Mouse (Mus musculus) lung, postnatal 0 days (tissue): ENCODE results near the gene Zfp689. TPM values are rescaled to one million over a fixed set of nuclear protein-coding genes. Genes with fewer than 3 reads are reported as not detected.
"Not testable (repeated sequence)": the region's sequence is repeated elsewhere in the genome, so short reads cannot be mapped to it uniquely, and the experiment has no call there.

Experiments
- ATAC-seq: fragments of 200-750 bp; cut with Nextera tagmentation; 2 replicates; pipeline ENCODE4 v1.8.0; 2017; ENCODE audit warnings: moderate library complexity
- DNase-seq: peaks from one replicate; pipeline ENCODE4 v3.0.0-alpha.2; 2016; ENCODE audit warnings: low spot score
- H3K27ac ChIP-seq: fragments of 300-500 bp; sonication (generic); 2 replicates; pipeline ENCODE4 v1.5.1; 2014; ENCODE audit warnings: antibody characterized with exemption, mild to moderate bottlenecking, low read length, mixed read lengths
- H3K27me3 ChIP-seq: fragments of 300-500 bp; sonication (generic); replicated peaks from 2 replicates; pipeline ENCODE4 v1.6.1; 2014; ENCODE audit warnings: low read length, mixed read lengths; ENCODE audit not compliant: insufficient read depth
- H3K36me3 ChIP-seq: fragments of 300-500 bp; sonication (generic); 2 replicates; pipeline ENCODE4 v1.6.1; 2014; ENCODE audit warnings: low read length, mixed read lengths; ENCODE audit not compliant: insufficient read depth
- H3K4me1 ChIP-seq: fragments of 300-500 bp; sonication (generic); 2 replicates; pipeline ENCODE4 v1.6.1; 2014; ENCODE audit warnings: antibody characterized with exemption, low read depth, low read length, mixed read lengths; ENCODE audit not compliant: insufficient read depth
- H3K4me2 ChIP-seq: fragments of 300-500 bp; sonication (generic); replicated peaks from 2 replicates; pipeline ENCODE4 v1.6.1; 2014; ENCODE audit warnings: low read depth, mild to moderate bottlenecking, low read length, moderate library complexity, mixed read lengths
- H3K4me3 ChIP-seq: fragments of 300-500 bp; sonication (generic); 2 replicates; pipeline ENCODE4 v1.5.1; 2014; ENCODE audit warnings: low read depth, low read length
- H3K9ac ChIP-seq: fragments of 300-500 bp; sonication (generic); replicated peaks from 2 replicates; pipeline ENCODE4 v1.6.1; 2014; ENCODE audit warnings: low read depth, mild to moderate bottlenecking
- H3K9me3 ChIP-seq: fragments of 300-500 bp; sonication (generic); 2 replicates; pipeline ENCODE4 v1.6.1; 2016; ENCODE audit warnings: low read length, mixed read lengths
- CTCF ChIP-seq: IDR thresholded peaks from 2 replicates; pipeline ENCODE4 v1.5.1; 2016; ENCODE audit warnings: antibody characterized with exemption, mild to moderate bottlenecking
- EP300 ChIP-seq: IDR thresholded peaks from 2 replicates; pipeline ENCODE4 v1.6.1; 2016; ENCODE audit warnings: antibody characterized with exemption, mild to moderate bottlenecking, control low read depth
- WGBS: fragments of 180-500 bp; shearing (Covaris S2); extraction: QIAGEN DNeasy Blood & Tissue Kit; methylation state at CpG from one replicate; pipeline ENCODE4 v1.1.7; 2014; 5-methylcytosine and 5-hydroxymethylcytosine counted together
- polyA plus RNA-seq: library from polyadenylated mRNA; unstranded; fragments of >200 nt; fragmentation: Nextera tagmentation; extraction: Ambion mirVana; gene quantifications from 2 replicates; pipeline ENCODE4 v1.2.1, GENCODE M21; 2015

The Zfp689 gene
- polyA plus RNA-seq, 1 experiment from 2014 or later, result 2.6 TPM

GRCm38 (mm10) chr7:127472060-127472459 is 23.1 kb upstream of the Zfp689 start:
- peak overlapping the region; percentile 96 for H3K27ac ChIP-seq
- peak; percentile 44 for DNase-seq
- WGBS, result under 1% methylated on average over 7 of the region's 7 CpGs
- H3K4me2 ChIP-seq, result peak overlapping the region; percentile 89
- H3K9ac ChIP-seq, result peak overlapping the region; percentile 83
- H3K4me3 ChIP-seq, result peak overlapping the region; percentile 70
- H3K4me1 ChIP-seq, result peaks cover 4% of the 10 kb centered on the region; the same call in 1 of the 2 replicates
- H3K36me3 ChIP-seq, result peaks cover 24% of the 10 kb centered on the region; the same call in 1 of the 2 replicates
- no peaks in the 10 kb centered on the region for H3K9me3 ChIP-seq
- no peaks in the 10 kb centered on the region for H3K27me3 ChIP-seq
- no peak for TF ChIP-seq EP300
- ATAC-seq, result no peak

- H3K36me3 ChIP-seq, result peaks cover 24% of the 10 kb centered on the region; the same call in 1 of the 2 replicates
- DNase-seq (peak; percentile 52), ATAC-seq (peak; percentile 18)
Measured at GRCm38 (mm10) chr7:127471646-127472010, 22.7 kb upstream of the Zfp689 start.

GRCm38 (mm10) chr7:127470743-127471645 is 22.0 kb upstream of the Zfp689 start:
- peak overlapping the region; percentile 96 for H3K27ac ChIP-seq
- ATAC-seq (peak; percentile 93), DNase-seq (peak; percentile 99)
- H3K36me3 ChIP-seq, result peaks cover 20% of the 10 kb centered on the region; the same call in 1 of the 2 replicates
- WGBS, result under 1% methylated on average over 46 of the region's 46 CpGs
- H3K9me3 ChIP-seq, result no peaks in the 10 kb centered on the region
- H3K4me2 ChIP-seq, result peak overlapping the region; percentile 89
- H3K4me3 ChIP-seq, result peak overlapping the region; percentile 70
- H3K9ac ChIP-seq, result peak overlapping the region; percentile 83
- H3K4me1 ChIP-seq, result no peaks in the 10 kb centered on the region
- peak; percentile 65 for TF ChIP-seq EP300
- no peak; the same call in 1 of the 2 replicates for TF ChIP-seq CTCF
- no peaks in the 10 kb centered on the region for H3K27me3 ChIP-seq

More at GRCm38 (mm10) chr7:127471646-127472010, 22.7 kb upstream of the Zfp689 start:
- H3K9me3 ChIP-seq, result no peaks in the 10 kb centered on the region
- H3K27me3 ChIP-seq, result no peaks in the 10 kb centered on the region
- peak overlapping the region; percentile 89 for H3K4me2 ChIP-seq
- H3K27ac ChIP-seq, result peak overlapping the region; percentile 96
- H3K4me1 ChIP-seq, result no peaks in the 10 kb centered on the region
- peak overlapping the region; percentile 83 for H3K9ac ChIP-seq
- peak overlapping the region; percentile 70 for H3K4me3 ChIP-seq
- TF ChIP-seq EP300, result no peak
- TF ChIP-seq CTCF, result peak; percentile 29
- WGBS, result 4% methylated on average over 24 of the region's 25 CpGs

GRCm38 (mm10) chr7:127470011-127470715 is 21.2 kb upstream of the Zfp689 start:
- DNase-seq (peak; percentile 53), ATAC-seq (peak; percentile 16; the same call in 1 of the 2 replicates)
- WGBS, result 5% methylated on average over 10 of the region's 10 CpGs

GRCm38 (mm10) chr7:127466606-127467005 is 17.6 kb upstream of the Zfp689 start:
- Histone ChIP-seq H3K4me1 (no peaks in the 10 kb centered on the region), H3K27me3 (no peaks in the 10 kb centered on the region), H3K9me3 (no peaks in the 10 kb centered on the region), H3K4me3 (no peak overlapping the region), H3K36me3 (no peaks in the 10 kb centered on the region), H3K4me2 (no peak overlapping the region), H3K9ac (no peak overlapping the region), H3K27ac (no peak overlapping the region)
- no peak for TF ChIP-seq EP300
- TF ChIP-seq CTCF, result no peak
- WGBS, result 88% methylated on average over 4 of the region's 4 CpGs
- no peak for ATAC-seq
- no peak for DNase-seq

More at GRCm38 (mm10) chr7:127470011-127470715, 21.2 kb upstream of the Zfp689 start:
- H3K27ac ChIP-seq, result peak overlapping the region; percentile 96
- peaks cover 12% of the 10 kb centered on the region; the same call in 1 of the 2 replicates for H3K36me3 ChIP-seq
- H3K4me1 ChIP-seq, result no peaks in the 10 kb centered on the region
- H3K27me3 ChIP-seq, result no peaks in the 10 kb centered on the region
- H3K4me3 ChIP-seq, result peak overlapping the region; percentile 70
- TF ChIP-seq EP300 (no peak), CTCF (no peak)
- no peaks in the 10 kb centered on the region for H3K9me3 ChIP-seq
- peak overlapping the region; percentile 83 for H3K9ac ChIP-seq
- H3K4me2 ChIP-seq, result peak overlapping the region; percentile 89

- not testable (repeated sequence) for H3K27ac ChIP-seq, H3K4me3 ChIP-seq, H3K27me3 ChIP-seq, H3K4me1 ChIP-seq, H3K4me2 ChIP-seq, ATAC-seq, H3K36me3 ChIP-seq, H3K9me3 ChIP-seq, DNase-seq, H3K9ac ChIP-seq
- WGBS, result 94% methylated on average over 2 of the region's 2 CpGs
Measured at GRCm38 (mm10) chr7:127465670-127466069, 16.7 kb upstream of the Zfp689 start.
